Mouse (Mus musculus) midbrain, embryonic 16.5 days (tissue): Measurements from ENCODE around the gene Prickle2. TPM values are rescaled to one million over a fixed set of nuclear protein-coding genes. Genes with fewer than 3 reads are reported as not detected.

Experiments used
- ATAC-seq: fragments of 200-750 bp; cut with Nextera tagmentation; 2 replicates; pipeline ENCODE4 v1.8.0; 2017; ENCODE audit warnings: moderate TSS enrichment
- H3K27ac ChIP-seq: fragments of 300-500 bp; sonication (generic); 2 replicates; pipeline ENCODE4 v1.5.1; 2014; ENCODE audit warnings: mild to moderate bottlenecking, low read length, mixed read lengths
- H3K27me3 ChIP-seq: fragments of 300-500 bp; sonication (generic); 2 replicates; pipeline ENCODE4 v1.6.1; 2014; ENCODE audit warnings: low read depth, low read length, mixed read lengths; ENCODE audit not compliant: control insufficient read depth, insufficient read depth
- H3K36me3 ChIP-seq: fragments of 300-500 bp; sonication (generic); 2 replicates; pipeline ENCODE4 v1.6.1; 2014; ENCODE audit warnings: mild to moderate bottlenecking, low read length, moderate library complexity, mixed read lengths; ENCODE audit not compliant: control insufficient read depth, insufficient read depth
- H3K4me1 ChIP-seq: fragments of 300-500 bp; sonication (generic); 2 replicates; pipeline ENCODE4 v1.6.1; 2014; ENCODE audit warnings: mild to moderate bottlenecking, low read length, mixed read lengths; ENCODE audit not compliant: control insufficient read depth, insufficient read depth
- H3K4me2 ChIP-seq: fragments of 300-500 bp; sonication (generic); 2 replicates; pipeline ENCODE4 v1.6.1; 2014; ENCODE audit warnings: mild to moderate bottlenecking, low read length, mixed read lengths
- H3K4me3 ChIP-seq: fragments of 300-500 bp; sonication (generic); 2 replicates; pipeline ENCODE4 v1.5.1; 2014; ENCODE audit warnings: low read depth, mild to moderate bottlenecking, low read length, moderate library complexity, mixed read lengths
- H3K9ac ChIP-seq: fragments of 300-500 bp; sonication (generic); 2 replicates; pipeline ENCODE4 v1.6.1; 2014; ENCODE audit warnings: low read depth, low read length, mixed read lengths
- H3K9me3 ChIP-seq: fragments of 300-500 bp; sonication (generic); replicated peaks from 2 replicates; pipeline ENCODE4 v1.6.1; 2014; ENCODE audit warnings: mild to moderate bottlenecking, low read length, mixed read lengths; ENCODE audit not compliant: control insufficient read depth, poor library complexity, severe bottlenecking
- WGBS: fragments of 180-500 bp; shearing (Covaris S2); extraction: QIAGEN DNeasy Blood & Tissue Kit; methylation state at CpG from one replicate; pipeline ENCODE4 v1.1.7; 2014; 5-methylcytosine and 5-hydroxymethylcytosine counted together
- polyA plus RNA-seq: library from polyadenylated mRNA; unstranded; fragments of >200 nt; fragmentation: Nextera tagmentation; extraction: Ambion mirVana; gene quantifications from 2 replicates; pipeline ENCODE4 v1.2.1, GENCODE M21; 2015

Prickle2 gene
- polyA plus RNA-seq, 1 experiment from 2014 or later: 16.5 TPM

DNA sequence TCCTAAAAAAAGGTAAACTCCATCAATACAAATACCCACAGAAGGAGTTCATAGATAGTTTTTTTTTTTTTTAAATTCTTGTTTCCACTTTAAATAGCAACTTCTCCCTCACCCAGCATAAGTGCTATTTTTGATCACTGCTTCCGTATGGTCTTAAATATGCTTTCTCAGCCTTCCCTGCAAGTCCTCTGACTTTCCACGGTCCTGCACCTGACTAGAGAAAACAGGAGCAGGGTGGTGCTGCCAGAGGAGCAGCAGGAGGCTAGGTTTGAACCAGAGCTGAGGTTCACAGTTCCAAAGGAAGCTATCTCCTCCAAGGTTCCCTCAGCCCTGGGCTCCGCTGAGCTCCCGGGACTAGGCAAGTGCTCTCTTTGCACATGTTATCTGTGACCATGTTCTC, 310.4 kb downstream of the Prickle2 start:
- Histone ChIP-seq H3K4me2 (no peak overlapping the region), H3K4me1 (peaks cover 4% of the 10 kb centered on the region; the same call in 1 of the 2 replicates), H3K27me3 (no peaks in the 10 kb centered on the region), H3K9ac (no peak overlapping the region), H3K36me3 (no peaks in the 10 kb centered on the region), H3K27ac (no peak overlapping the region), H3K4me3 (no peak overlapping the region), H3K9me3 (no peaks in the 10 kb centered on the region)
- ATAC-seq: no peak
- 80% methylated on average over 4 of the region's 4 CpGs for WGBS

DNA sequence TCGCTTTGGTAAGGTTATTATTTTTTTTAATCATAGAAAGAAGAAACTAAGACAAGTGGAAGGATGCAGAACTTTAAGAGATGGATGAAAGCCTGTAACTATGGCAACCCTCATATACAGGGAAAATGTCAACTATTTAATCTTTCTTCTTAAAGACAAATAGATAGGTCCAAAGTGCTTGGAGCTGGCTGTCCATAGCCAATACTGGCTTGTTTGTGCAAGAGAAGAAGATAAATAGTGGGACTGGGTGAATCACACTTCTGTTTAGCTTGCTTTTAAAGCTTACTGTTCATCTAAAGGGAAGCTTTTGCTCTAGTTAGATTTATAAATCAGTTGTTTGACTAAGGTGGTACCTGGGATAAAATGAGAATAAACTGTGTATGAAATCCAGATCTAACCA, 310.8 kb downstream of the Prickle2 start:
- no peaks in the 10 kb centered on the region for H3K9me3 ChIP-seq
- no peak overlapping the region for H3K4me2 ChIP-seq
- no peak overlapping the region for H3K27ac ChIP-seq
- H3K4me3 ChIP-seq: no peak overlapping the region
- H3K27me3 ChIP-seq: no peaks in the 10 kb centered on the region
- no peak for ATAC-seq
- no peak overlapping the region for H3K9ac ChIP-seq
- peaks cover 4% of the 10 kb centered on the region; the same call in 1 of the 2 replicates for H3K4me1 ChIP-seq
- no peaks in the 10 kb centered on the region for H3K36me3 ChIP-seq
- WGBS: 72% methylated on average over 1 of the region's 1 CpGs

DNA sequence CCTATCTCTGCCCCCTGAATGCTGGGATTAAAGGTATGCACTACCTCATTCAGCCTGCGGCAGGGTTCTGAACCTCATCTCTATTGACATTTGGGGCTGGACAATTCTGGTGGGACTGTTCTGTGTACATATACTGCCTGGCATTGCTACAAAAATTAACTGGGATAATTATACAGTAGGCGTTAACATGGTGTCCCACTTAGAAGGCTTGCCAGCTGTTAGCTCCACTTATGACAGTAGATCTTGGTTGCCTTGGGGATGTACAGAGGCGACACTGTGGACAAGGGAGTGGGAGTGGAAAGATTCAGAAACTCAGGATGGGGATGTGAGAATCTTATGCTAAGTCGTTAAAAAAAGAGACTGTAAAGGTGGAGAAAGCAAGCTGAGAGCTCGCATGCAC, 311.3 kb downstream of the Prickle2 start:
- H3K4me2 ChIP-seq: no peak overlapping the region
- no peaks in the 10 kb centered on the region for H3K27me3 ChIP-seq
- no peak overlapping the region for H3K4me3 ChIP-seq
- no peaks in the 10 kb centered on the region for H3K36me3 ChIP-seq
- H3K4me1 ChIP-seq: peaks cover 4% of the 10 kb centered on the region; the same call in 1 of the 2 replicates
- no peak overlapping the region for H3K9ac ChIP-seq
- WGBS: 68% methylated on average over 5 of the region's 5 CpGs
- H3K27ac ChIP-seq: no peak overlapping the region
- ATAC-seq: no peak
- no peaks in the 10 kb centered on the region for H3K9me3 ChIP-seq

DNA sequence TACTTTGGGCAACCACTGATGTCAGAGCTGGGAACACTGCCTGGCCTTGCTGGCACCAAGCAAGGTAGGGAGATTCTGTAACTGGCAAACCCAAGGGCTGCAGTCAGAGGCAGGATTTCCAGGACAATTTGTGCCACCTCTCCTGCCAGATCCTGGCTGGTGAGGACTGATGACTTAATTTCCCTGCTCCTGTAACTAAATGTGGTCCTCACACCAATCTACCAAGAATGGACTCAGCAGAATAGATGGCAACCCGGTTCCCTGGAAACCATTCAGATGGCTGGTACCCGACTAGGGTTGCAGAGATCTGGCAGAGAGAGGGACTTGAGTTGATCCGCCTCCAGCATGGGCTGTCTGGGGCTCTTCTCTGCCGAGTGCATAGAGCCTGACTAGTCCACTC, 315.6 kb downstream of the Prickle2 start:
- H3K4me3 ChIP-seq: no peak overlapping the region
- no peak overlapping the region for H3K4me2 ChIP-seq
- no peak overlapping the region for H3K27ac ChIP-seq
- no peak for ATAC-seq
- WGBS: 86% methylated on average over 4 of the region's 4 CpGs
- no peaks in the 10 kb centered on the region for H3K9me3 ChIP-seq
- no peak overlapping the region for H3K9ac ChIP-seq
- no peaks in the 10 kb centered on the region for H3K36me3 ChIP-seq
- no peaks in the 10 kb centered on the region for H3K27me3 ChIP-seq
- H3K4me1 ChIP-seq: no peaks in the 10 kb centered on the region; the same call in 1 of the 2 replicates

DNA sequence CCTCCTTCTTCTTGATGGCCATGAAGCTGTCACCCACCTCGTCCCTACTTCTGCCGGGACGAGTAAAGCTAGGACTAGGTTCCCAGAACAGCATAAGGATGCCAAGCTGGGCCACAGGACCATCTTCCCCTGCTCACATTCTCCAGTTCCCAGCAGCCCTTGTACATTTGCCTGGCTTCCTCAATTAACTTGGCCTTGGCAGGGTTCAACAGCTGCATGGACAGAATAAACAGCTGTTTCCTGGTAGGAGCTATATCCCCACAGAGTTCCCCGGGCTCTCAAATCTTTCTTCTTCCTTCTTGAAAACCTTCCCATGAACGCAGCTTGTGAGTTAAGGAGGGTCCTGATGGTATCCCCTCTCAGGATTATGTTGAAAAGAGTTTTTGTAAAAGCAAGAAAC, 317.3 kb downstream of the Prickle2 start:
- Histone ChIP-seq H3K27ac (no peak overlapping the region), H3K9me3 (no peaks in the 10 kb centered on the region), H3K27me3 (no peaks in the 10 kb centered on the region), H3K4me2 (no peak overlapping the region), H3K9ac (no peak overlapping the region), H3K36me3 (no peaks in the 10 kb centered on the region), H3K4me3 (no peak overlapping the region), H3K4me1 (0 out of 2 replicates have a peak, but pooled peaks cover 2% of the 10 kb centered on the region)
- no peak for ATAC-seq
- 90% methylated on average over 5 of the region's 5 CpGs for WGBS

DNA sequence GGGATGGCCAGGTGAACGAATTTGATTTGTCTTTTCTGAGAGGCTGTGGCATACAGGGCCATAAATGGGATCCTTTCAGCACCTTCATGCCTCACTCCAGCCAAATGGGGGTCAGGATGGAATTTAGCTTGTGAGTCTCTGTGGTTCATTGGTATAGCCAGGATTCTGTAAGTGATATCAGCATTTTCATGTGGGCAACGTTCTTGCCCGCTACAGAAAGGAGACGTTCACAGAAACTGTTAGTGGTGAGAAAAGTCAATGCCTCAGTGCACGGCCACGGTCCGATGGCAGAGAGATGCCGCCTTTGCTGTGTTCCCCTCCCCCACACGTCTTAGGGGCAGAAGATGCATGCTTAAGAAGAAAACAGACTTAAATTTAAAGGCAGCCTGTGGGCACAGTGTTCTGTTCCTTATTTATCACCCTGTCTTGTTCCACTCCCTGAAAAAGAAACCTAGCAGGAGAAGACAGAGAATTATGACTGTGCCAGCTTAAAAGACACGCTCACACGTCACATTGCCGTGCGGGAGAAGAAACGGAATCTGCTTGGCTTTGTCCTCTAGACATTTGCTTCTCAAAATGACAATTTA, 322.7 kb downstream of the Prickle2 start:
- no peaks in the 10 kb centered on the region for H3K27me3 ChIP-seq
- no peaks in the 10 kb centered on the region for H3K9me3 ChIP-seq
- H3K4me1 ChIP-seq: peaks cover 8% of the 10 kb centered on the region
- 0 out of 2 replicates have a peak overlapping the region, but pooled peaks have one; percentile 42 for H3K27ac ChIP-seq
- H3K9ac ChIP-seq: no peak overlapping the region
- ATAC-seq: no peak
- H3K4me3 ChIP-seq: no peak overlapping the region
- H3K4me2 ChIP-seq: no peak overlapping the region
- H3K36me3 ChIP-seq: no peaks in the 10 kb centered on the region
- 47% methylated on average over 14 of the region's 14 CpGs for WGBS

DNA sequence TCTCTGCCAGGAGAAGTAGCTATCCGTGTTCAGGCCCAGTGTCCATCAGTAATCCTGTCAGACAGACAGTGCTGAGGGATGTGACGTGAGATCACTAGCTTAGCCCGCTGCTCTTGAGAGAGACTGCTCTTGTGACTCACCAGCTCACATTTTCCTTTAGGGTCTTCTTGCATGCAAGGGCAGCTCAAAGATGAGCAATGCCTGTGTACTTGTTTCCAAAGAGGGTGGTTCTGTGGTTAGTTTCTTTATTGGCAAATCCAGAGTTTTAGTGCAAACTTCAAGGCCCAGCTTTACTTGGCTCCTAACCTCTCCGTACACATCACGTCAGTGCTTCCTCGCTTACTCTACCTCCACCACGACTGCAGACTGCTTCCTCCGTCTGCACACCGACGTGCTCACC, 324.9 kb downstream of the Prickle2 start:
- WGBS: 85% methylated on average over 10 of the region's 10 CpGs
- Histone ChIP-seq H3K27ac (no peak overlapping the region), H3K9ac (no peak overlapping the region), H3K4me1 (peaks cover 8% of the 10 kb centered on the region), H3K9me3 (no peaks in the 10 kb centered on the region), H3K36me3 (peaks cover 6% of the 10 kb centered on the region), H3K4me2 (no peak overlapping the region), H3K27me3 (no peaks in the 10 kb centered on the region), H3K4me3 (no peak overlapping the region)
- no peak for ATAC-seq

DNA sequence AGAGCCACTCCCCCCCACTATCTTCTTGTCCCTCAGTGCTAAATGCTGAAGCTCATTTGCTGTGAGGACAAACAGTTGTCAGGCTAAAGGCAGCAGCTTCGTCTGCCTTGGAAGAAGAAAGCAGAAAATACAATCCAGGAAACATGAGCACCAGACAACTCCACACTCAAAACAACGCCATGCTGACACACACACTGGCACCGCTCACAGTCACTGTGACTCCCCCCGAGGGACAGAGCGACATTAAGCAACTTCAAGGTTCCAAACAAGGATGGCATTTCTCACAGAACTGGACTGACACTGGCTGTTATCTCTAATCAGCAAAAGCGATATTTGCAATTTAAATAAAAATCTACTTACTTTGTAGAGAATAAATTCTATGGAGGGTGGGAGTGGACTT, 331.1 kb downstream of the Prickle2 start:
- peak overlapping the region; percentile 22; the same call in 1 of the 2 replicates for H3K27ac ChIP-seq
- no peaks in the 10 kb centered on the region for H3K4me1 ChIP-seq
- H3K9me3 ChIP-seq: no peaks in the 10 kb centered on the region
- H3K36me3 ChIP-seq: peaks cover 14% of the 10 kb centered on the region
- H3K4me3 ChIP-seq: no peak overlapping the region
- no peak for ATAC-seq
- H3K27me3 ChIP-seq: no peaks in the 10 kb centered on the region
- no peak overlapping the region for H3K4me2 ChIP-seq
- 80% methylated on average over 6 of the region's 6 CpGs for whole genome bisulfite sequencing
- H3K9ac ChIP-seq: no peak overlapping the region

DNA sequence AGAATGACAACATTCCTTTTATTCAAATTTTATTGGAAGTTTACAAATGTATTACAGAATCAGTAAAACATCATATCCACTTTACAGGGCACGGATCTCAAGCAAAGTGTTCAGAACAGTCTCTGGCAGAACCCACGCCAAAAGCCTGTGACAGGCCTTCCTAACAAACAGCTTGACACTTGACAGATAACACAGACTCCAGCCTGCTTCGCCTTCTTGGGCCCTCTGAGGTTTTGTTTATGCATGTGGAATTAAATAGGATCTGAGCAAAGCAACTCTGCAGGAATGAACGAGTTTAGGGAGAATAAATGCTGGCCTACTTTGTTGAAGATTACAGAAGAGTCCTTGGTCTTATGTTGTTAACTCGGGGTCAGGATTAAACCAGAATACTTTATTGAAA, 335.1 kb downstream of the Prickle2 start:
- WGBS: 60% methylated on average over 5 of the region's 5 CpGs
- Histone ChIP-seq H3K4me2 (no peak overlapping the region), H3K27me3 (no peaks in the 10 kb centered on the region), H3K9ac (no peak overlapping the region), H3K4me3 (no peak overlapping the region), H3K36me3 (peaks cover 7% of the 10 kb centered on the region; the same call in 1 of the 2 replicates), H3K9me3 (peaks cover 7% of the 10 kb centered on the region; the same call in 1 of the 2 replicates), H3K4me1 (no peaks in the 10 kb centered on the region), H3K27ac (no peak overlapping the region)
- no peak for ATAC-seq
